26 mouse cellular contexts compared by ENCODE assay signal in the genomic region with DNA sequence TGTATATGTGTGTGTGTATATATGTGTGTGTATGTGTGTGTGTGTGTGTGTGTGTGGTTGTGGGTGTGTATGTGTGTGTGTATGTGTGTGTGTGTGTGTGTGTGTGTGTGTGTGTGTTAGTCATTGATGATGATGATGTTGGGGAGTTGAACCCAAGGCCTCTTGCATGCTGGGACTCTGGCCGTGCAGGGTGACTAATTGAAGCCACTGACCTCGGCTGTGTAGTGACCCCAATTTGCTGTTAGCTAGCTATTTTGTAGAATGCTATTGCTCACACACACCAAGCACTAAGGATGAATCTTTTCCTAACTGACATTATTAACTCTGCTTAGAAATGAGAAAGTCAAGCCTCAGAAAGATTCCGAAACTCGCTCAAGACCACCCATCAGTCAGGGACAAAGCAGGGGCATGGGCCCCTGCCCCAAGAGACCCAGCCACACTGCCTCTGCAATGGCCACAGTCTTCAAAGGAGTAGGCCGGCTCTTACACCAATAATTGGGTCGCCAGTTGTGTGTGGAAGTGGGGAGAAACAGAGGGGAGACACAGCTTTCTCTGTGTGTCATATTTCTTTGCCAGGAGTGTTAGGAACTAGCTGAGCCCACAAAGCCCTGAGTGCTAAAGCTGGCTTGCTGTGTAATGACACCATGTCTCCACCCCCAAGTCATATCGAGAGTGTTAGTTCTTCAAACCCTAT. TPM values are rescaled to one million over a fixed set of nuclear protein-coding genes. Genes with fewer than 3 reads are reported as not detected.
"Had no signal": no experiment of that assay in that cellular context is flagged by ENCODE, and none has a peak within 500 bp of the region (broad histone marks: within the 10 kb centered on the region; RNA-seq: fewer than 3 reads in every experiment).

No protein-coding gene starts in this region.

- H3K9ac ChIP-seq: kidney, embryonic 15.5 days; liver, embryonic 14.5 days; lung, embryonic 15.5 days; midbrain, embryonic 13.5 days; neural tube, embryonic 13.5 days had no signal

- DNase-seq: layer of hippocampus, postnatal 36 days; right cerebral cortex, adult 18-20 months; right cerebral cortex, postnatal 14 days; right cerebral cortex, postnatal 4 days; thymus, adult 2 months; thymus, postnatal 14 days; thymus, postnatal 4 days had no signal

- H3K36me3 ChIP-seq: kidney, embryonic 15.5 days; lung, embryonic 15.5 days; midbrain, embryonic 10.5 days; midbrain, embryonic 13.5 days; neural tube, embryonic 13.5 days had no signal

- H3K27me3 ChIP-seq: lung, embryonic 15.5 days; neural tube, embryonic 13.5 days had no signal

- H3K27ac ChIP-seq: left cerebral cortex, adult 2 months; liver, embryonic 14.5 days; lung, embryonic 15.5 days; midbrain, embryonic 10.5 days; midbrain, embryonic 13.5 days; neural tube, embryonic 13.5 days; stomach, postnatal 0 days had no signal

- H3K4me3 ChIP-seq: kidney, embryonic 15.5 days; left cerebral cortex, adult 2 months; lung, embryonic 15.5 days; megakaryocyte, embryonic 14.5 days; midbrain, embryonic 10.5 days; midbrain, embryonic 13.5 days; myocyte; neural tube, embryonic 13.5 days had no signal

- ATAC-seq: midbrain, embryonic 13.5 days; midbrain, embryonic 16.5 days had no signal

- H3K4me1 ChIP-seq: midbrain, embryonic 13.5 days; neural tube, embryonic 13.5 days had no signal

- H3K4me2 ChIP-seq: kidney, embryonic 15.5 days; liver, embryonic 11.5 days; lung, embryonic 15.5 days; midbrain, embryonic 13.5 days; neural tube, embryonic 13.5 days had no signal

- H3K9me3 ChIP-seq: kidney, embryonic 15.5 days; lung, embryonic 15.5 days; megakaryocyte, embryonic 14.5 days; midbrain, embryonic 10.5 days; midbrain, embryonic 13.5 days; neural tube, embryonic 13.5 days had no signal

RNA-seq across cellular contexts. Expression of gene Tinagl1, which starts 6.1 kb away (rescaled TPM):
- total RNA-seq: monocyte, adult 5-6 weeks had no signal

RNA-seq across cellular contexts. Expression of gene Gm853, which starts 41.1 kb away (rescaled TPM):
- total RNA-seq: layer of hippocampus, postnatal 10 days; layer of hippocampus, postnatal 36 days; left cerebral cortex, adult 2 months; left cerebral cortex, postnatal 10 days; left cerebral cortex, postnatal 36 days; monocyte, adult 5-6 weeks; neutrophil, adult 5-6 weeks had no signal
- polyA plus RNA-seq: limb, embryonic 11.5 days; liver, embryonic 11.5 days; liver, embryonic 14.5 days; lung, embryonic 15.5 days; midbrain, embryonic 16.5 days; myocyte; neural tube, embryonic 13.5 days; stomach, embryonic 14.5 days; stomach, postnatal 0 days had no signal

RNA-seq across cellular contexts. Expression of gene Hcrtr1, which starts 41.9 kb away (rescaled TPM):
- total RNA-seq: monocyte, adult 5-6 weeks; neutrophil, adult 5-6 weeks had no signal
- polyA plus RNA-seq: limb, embryonic 11.5 days; liver, embryonic 14.5 days; myocyte had no signal
